Mouse (Mus musculus) erythroblast, embryonic 14.5 days (primary cell): ENCODE data around the gene Nutm1. TPM values are rescaled to one million over a fixed set of nuclear protein-coding genes. Genes with fewer than 3 reads are reported as not detected.
A peak's percentile ranks its signal among the peaks of the same experiment; 100 is the strongest.

Experiments
- H3K27me3 ChIP-seq: 2 replicates; pipeline ENCODE4 v1.6.1; 2012; ENCODE audit warnings: inconsistent platforms; ENCODE audit not compliant: control insufficient read depth
- H3K36me3 ChIP-seq: 2 replicates; pipeline ENCODE4 v1.6.1; 2012; ENCODE audit warnings: mild to moderate bottlenecking, inconsistent platforms; ENCODE audit not compliant: control insufficient read depth
- H3K4me1 ChIP-seq: 2 replicates; pipeline ENCODE4 v1.6.1; 2012; ENCODE audit warnings: inconsistent platforms; ENCODE audit not compliant: control insufficient read depth
- H3K4me3 ChIP-seq: replicated peaks from 2 replicates; pipeline ENCODE3; 2012; ENCODE audit warnings: moderate library complexity, mild to moderate bottlenecking, inconsistent platforms
- H3K9me3 ChIP-seq: 2 replicates; pipeline ENCODE4 v1.6.1; 2012; ENCODE audit warnings: low read length, inconsistent platforms, mixed read lengths; ENCODE audit not compliant: control insufficient read depth
- GATA1 ChIP-seq: IDR thresholded peaks from 2 replicates; pipeline ENCODE4 v1.6.1; 2012; ENCODE audit warnings: low read length, inconsistent platforms, mixed read lengths
- TAL1 ChIP-seq: IDR thresholded peaks from 3 replicates; pipeline ENCODE4 v1.6.1; 2012; ENCODE audit warnings: low read length, inconsistent platforms, mixed read lengths
- polyA plus RNA-seq: library from polyadenylated mRNA; stranded (reverse); fragments of >175 nt; gene quantifications from 2 replicates; pipeline ENCODE4 v1.2.3, GENCODE M21; 2012

Gene Nutm1
- polyA plus RNA-seq, 1 experiment, result not detected

DNA sequence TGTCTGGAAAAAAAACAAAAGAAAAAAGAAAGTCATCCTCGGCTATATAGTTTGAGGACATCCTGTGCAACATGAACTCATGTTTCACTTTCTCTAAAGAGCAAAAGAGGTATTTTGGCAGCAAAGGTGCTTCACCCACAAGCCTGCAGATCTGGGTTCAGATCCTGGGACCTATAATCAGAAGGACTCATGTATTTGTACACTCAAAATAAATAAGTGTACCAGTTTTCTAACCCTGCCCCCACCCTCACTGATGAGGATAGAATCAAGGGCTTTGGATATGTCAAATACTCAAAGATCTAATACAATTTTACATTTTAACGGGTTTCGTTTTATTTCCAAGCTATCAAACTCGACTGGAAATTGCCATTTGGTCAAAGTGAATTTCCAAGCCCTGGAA, 5.3 kb upstream of the Nutm1 start:
- Histone ChIP-seq H3K36me3 (peaks cover 4% of the 10 kb centered on the region), H3K4me1 (peaks cover 66% of the 10 kb centered on the region), H3K27me3 (no peaks in the 10 kb centered on the region), H3K9me3 (no peaks in the 10 kb centered on the region), H3K4me3 (no peak overlapping the region)
- TF ChIP-seq GATA1, result no peak
- no peak for TF ChIP-seq TAL1

GRCm38 (mm10) chr2:112262779-112263295, 3.7 kb upstream of the Nutm1 start:
- Histone ChIP-seq H3K9me3 (no peaks in the 10 kb centered on the region), H3K27me3 (no peaks in the 10 kb centered on the region), H3K4me1 (peaks cover 55% of the 10 kb centered on the region), H3K4me3 (peak overlapping the region; percentile 92), H3K36me3 (no peaks in the 10 kb centered on the region)
- TF ChIP-seq TAL1, result no peak
- no peak for TF ChIP-seq GATA1

DNA sequence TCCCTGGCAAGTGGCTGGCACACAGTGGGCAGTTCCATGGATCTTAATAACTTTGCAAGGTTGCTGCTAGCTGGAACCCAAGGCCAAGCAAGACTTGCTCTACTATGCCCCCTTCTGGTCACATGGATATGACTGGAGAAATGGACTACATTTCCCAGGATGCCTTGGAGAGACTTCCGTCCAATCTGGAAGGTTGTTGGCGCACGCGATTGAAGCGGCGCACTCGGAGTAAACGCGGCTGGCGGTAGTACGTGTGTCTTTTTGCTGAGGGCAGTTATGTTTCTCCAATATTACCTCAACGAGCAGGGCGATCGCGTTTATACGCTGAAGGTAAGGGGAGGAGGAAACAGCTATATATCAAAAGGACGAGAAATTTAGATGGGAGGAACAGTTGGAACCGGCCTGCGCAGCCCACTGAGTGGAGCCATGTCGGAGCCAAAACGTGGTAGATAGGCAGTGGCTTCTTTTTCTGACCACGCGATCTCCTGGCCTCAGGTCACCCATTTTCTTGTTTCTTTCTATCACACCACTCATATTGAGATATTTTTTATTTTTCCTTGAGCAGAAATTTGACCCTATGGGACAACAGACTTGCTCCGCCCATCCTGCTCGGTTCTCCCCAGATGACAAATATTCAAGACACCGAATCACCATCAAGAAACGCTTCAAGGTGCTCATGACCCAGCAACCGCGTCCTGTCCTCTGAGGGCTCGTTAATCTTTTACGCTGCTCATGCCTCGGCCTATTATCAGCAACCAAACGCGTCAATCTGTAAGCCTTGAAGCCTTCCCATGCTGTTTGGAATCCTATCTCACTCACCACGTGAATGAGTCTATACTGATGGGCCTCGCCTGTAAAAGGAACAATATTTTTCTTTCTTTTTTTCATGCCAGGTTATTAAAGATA, 2.9 kb upstream of the Nutm1 start, which contains the start of gene Nop10:
TSS of gene Nop10 (plus strand) at position 179 of the 906 bp plus-strand sequence.
- no peaks in the 10 kb centered on the region for H3K36me3 ChIP-seq
- peaks cover 50% of the 10 kb centered on the region for H3K4me1 ChIP-seq
- H3K9me3 ChIP-seq, result no peaks in the 10 kb centered on the region
- H3K27me3 ChIP-seq, result no peaks in the 10 kb centered on the region
- H3K4me3 ChIP-seq, result peak within 1 kb of the TSS; percentile 92
- TF ChIP-seq TAL1 (no peak), GATA1 (no peak)

GRCm38 (mm10) chr2:112254675-112255515, 4.2 kb downstream of the Nutm1 start:
- TF ChIP-seq GATA1, result no peak
- Histone ChIP-seq H3K27me3 (no peaks in the 10 kb centered on the region), H3K4me1 (no peaks in the 10 kb centered on the region), H3K36me3 (no peaks in the 10 kb centered on the region), H3K4me3 (no peak overlapping the region), H3K9me3 (no peaks in the 10 kb centered on the region)

DNA sequence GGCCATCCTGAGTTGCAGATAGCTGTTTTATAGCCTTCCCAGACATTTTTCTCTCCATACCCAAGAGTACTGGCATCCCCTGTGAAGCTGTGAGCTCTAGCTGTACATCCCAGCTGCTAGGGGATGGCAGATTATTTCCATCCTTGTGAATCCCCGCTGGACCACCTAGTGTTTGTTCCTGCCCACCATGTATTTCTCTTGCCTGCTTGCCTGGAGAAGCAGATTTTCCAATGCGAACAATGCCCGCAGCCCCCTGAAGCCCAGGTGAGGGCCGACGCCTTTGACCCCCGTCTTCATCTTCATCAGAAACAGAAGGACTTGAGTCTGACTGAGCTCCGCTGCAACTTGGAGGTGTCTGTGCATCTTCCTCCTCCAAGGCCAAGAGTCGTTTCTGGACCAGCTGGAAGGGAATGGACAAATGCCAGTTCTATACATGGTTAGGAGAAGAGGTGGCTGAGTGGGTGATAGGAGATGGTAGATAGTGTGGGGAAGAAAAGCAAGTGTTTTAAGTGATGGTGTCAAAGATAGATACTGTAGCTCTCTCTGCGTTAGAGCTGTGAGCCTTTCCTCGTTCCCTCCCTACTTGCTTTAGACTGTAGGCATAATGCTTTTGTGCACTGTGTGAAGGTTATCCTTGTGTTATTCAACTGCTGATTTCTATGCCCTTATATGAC, 9.2 kb downstream of the Nutm1 start:
- TF ChIP-seq GATA1 (no peak), TAL1 (no peak)
- no peak overlapping the region for H3K4me3 ChIP-seq
- no peaks in the 10 kb centered on the region for H3K9me3 ChIP-seq

DNA sequence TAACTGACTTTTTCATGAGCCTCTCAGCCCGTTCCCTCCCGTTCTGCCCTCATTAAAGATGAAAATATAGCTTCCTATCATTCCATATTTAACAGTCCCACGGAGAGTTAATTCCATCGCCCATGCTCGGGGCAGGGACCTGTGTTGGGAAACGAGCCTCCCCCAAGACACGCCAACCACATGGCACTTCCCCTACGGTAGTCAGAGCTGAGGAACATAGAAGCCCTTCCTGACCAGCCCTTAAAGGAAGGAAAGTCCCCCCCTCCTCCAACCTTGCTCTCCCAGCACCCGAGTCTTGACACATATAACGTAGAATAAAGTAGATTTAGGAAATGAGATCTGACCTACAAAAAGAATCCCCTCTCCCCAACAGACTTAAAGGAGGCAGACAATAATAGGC, 11.8 kb downstream of the Nutm1 start:
- Histone ChIP-seq H3K9me3 (no peaks in the 10 kb centered on the region), H3K27me3 (no peaks in the 10 kb centered on the region), H3K4me3 (no peak overlapping the region), H3K4me1 (no peaks in the 10 kb centered on the region), H3K36me3 (no peaks in the 10 kb centered on the region)
- TF ChIP-seq GATA1 (no peak), TAL1 (no peak)

More for the DNA sequence above, 9.2 kb downstream of the Nutm1 start:
- H3K36me3 ChIP-seq, result no peaks in the 10 kb centered on the region
- no peaks in the 10 kb centered on the region for H3K27me3 ChIP-seq
- H3K4me1 ChIP-seq, result no peaks in the 10 kb centered on the region

DNA sequence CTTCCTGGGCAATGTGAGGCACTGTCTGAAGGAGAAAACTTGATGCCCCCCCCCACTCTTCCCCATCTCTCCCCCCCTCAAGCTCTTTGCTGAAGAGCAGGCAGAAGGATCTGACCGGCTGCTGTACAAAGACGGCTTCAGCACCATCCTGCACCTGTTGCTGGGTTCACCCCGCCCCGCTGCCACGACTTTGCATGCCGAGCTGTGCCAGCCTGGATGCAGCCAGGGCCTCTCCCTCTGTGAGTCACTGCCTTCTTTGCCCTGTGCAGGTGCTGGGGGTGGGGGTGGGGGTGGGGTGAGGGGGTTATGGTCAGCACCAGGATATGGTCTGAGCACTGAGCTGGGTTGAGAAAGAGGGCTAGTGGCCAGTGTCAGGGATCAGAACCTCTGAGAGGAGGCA, 12.9 kb downstream of the Nutm1 start:
- Histone ChIP-seq H3K27me3 (peaks cover 4% of the 10 kb centered on the region), H3K36me3 (no peaks in the 10 kb centered on the region), H3K9me3 (no peaks in the 10 kb centered on the region), H3K4me3 (no peak overlapping the region), H3K4me1 (no peaks in the 10 kb centered on the region)
- TF ChIP-seq TAL1, result no peak
- no peak for TF ChIP-seq GATA1

GRCm38 (mm10) chr2:112245307-112245706, 13.8 kb downstream of the Nutm1 start:
- no peak for TF ChIP-seq TAL1
- no peak for TF ChIP-seq GATA1
- Histone ChIP-seq H3K27me3 (peaks cover 12% of the 10 kb centered on the region), H3K9me3 (no peaks in the 10 kb centered on the region), H3K36me3 (no peaks in the 10 kb centered on the region), H3K4me1 (peaks cover 2% of the 10 kb centered on the region), H3K4me3 (no peak overlapping the region)
